Comparison of ENCODE assay signal across 8 mouse cellular contexts in genomic region chr1:161877580-161878142, GRCm38 (mm10). TPM values are rescaled to one million over a fixed set of nuclear protein-coding genes. Genes with fewer than 3 reads are reported as not detected.
DNase-seq lines count a peak whose midpoint lies in the region; ATAC-seq and TF ChIP-seq lines count a peak whose summit lies in the region.

No protein-coding gene starts in this region.

- peak overlapping the region; percentile 67; the same call in 1 of the 2 replicates for H3K27ac ChIP-seq in kidney, postnatal 0 days
- peak overlapping the region; percentile 33 for H3K27ac ChIP-seq in forebrain, embryonic 13.5 days
- peak overlapping the region; percentile 70 for H3K27ac ChIP-seq in liver, embryonic 11.5 days (ENCODE audit: low read depth, low read length)

- TF ChIP-seq CTCF in kidney, postnatal 0 days (IDR thresholded peaks at IDR 0.05; ENCODE audit: low read depth): no peak

- peak; percentile 29 for DNase-seq in kidney, postnatal 0 days (ENCODE audit: low spot score)
- DNase-seq in kidney, postnatal 25 days: no peak
- DNase-seq in WW6 (ENCODE audit: low read depth, low spot score): peak; percentile 20
- no peak for DNase-seq in liver, embryonic 11.5 days (ENCODE audit: low spot score)
- DNase-seq in thymus, postnatal 25 days: peak; percentile 10
- DNase-seq in embryo, embryonic 10.5 days (ENCODE audit: low spot score): no peak
- no peak for DNase-seq in right cerebral cortex, postnatal 36 days (ENCODE audit: low spot score in 2 of 2)

- H3K36me3 ChIP-seq in kidney, postnatal 0 days (ENCODE audit: insufficient read depth, low read length): no peaks in the 10 kb centered on the region
- no peaks in the 10 kb centered on the region for H3K36me3 ChIP-seq in forebrain, embryonic 13.5 days (ENCODE audit: poor library complexity, severe bottlenecking)
- H3K36me3 ChIP-seq in liver, embryonic 11.5 days (ENCODE audit: control insufficient read depth, insufficient read depth, low read length): no peaks in the 10 kb centered on the region

- H3K4me3 ChIP-seq in kidney, postnatal 0 days (replicated peaks; ENCODE audit: low read depth, low read length): peak overlapping the region; percentile 87
- peak overlapping the region; percentile 86 for H3K4me3 ChIP-seq in forebrain, embryonic 13.5 days
- peak overlapping the region; percentile 87 for H3K4me3 ChIP-seq in liver, embryonic 11.5 days (ENCODE audit: low read depth, low read length)

- H3K27me3 ChIP-seq in kidney, postnatal 0 days (ENCODE audit: insufficient read depth, low read length): no peaks in the 10 kb centered on the region
- H3K27me3 ChIP-seq in forebrain, embryonic 13.5 days: no peaks in the 10 kb centered on the region
- no peaks in the 10 kb centered on the region for H3K27me3 ChIP-seq in liver, embryonic 11.5 days (replicated peaks; ENCODE audit: control insufficient read depth, insufficient read depth, low read length)

- H3K9me3 ChIP-seq in kidney, postnatal 0 days (replicated peaks; ENCODE audit: low read length): no peaks in the 10 kb centered on the region
- no peaks in the 10 kb centered on the region for H3K9me3 ChIP-seq in forebrain, embryonic 13.5 days (replicated peaks)
- H3K9me3 ChIP-seq in liver, embryonic 11.5 days (ENCODE audit: control insufficient read depth, low read length): no peaks in the 10 kb centered on the region

- H3K4me2 ChIP-seq in kidney, postnatal 0 days (ENCODE audit: low read length): peak overlapping the region; percentile 60
- H3K4me2 ChIP-seq in forebrain, embryonic 13.5 days: peak overlapping the region; percentile 82
- peak overlapping the region; percentile 83 for H3K4me2 ChIP-seq in liver, embryonic 11.5 days

- 0 out of 2 replicates have a peak overlapping the region, but pooled peaks have one; percentile 36 for H3K9ac ChIP-seq in kidney, postnatal 0 days (ENCODE audit: low read depth, low read length)
- peak overlapping the region; percentile 50 for H3K9ac ChIP-seq in forebrain, embryonic 13.5 days
- peak overlapping the region; percentile 70 for H3K9ac ChIP-seq in liver, embryonic 11.5 days (ENCODE audit: low read depth, low read length)

- H3K4me1 ChIP-seq in kidney, postnatal 0 days (replicated peaks; ENCODE audit: insufficient read depth, low read length): no peaks in the 10 kb centered on the region
- peaks cover 28% of the 10 kb centered on the region for H3K4me1 ChIP-seq in forebrain, embryonic 13.5 days
- H3K4me1 ChIP-seq in liver, embryonic 11.5 days (replicated peaks; ENCODE audit: control insufficient read depth, insufficient read depth, low read length): peaks cover 13% of the 10 kb centered on the region

- ATAC-seq in kidney, postnatal 0 days (replicated peaks; ENCODE audit: low FRiP score, low read depth): no peak
- no peak for ATAC-seq in forebrain, embryonic 13.5 days
- ATAC-seq in liver, embryonic 11.5 days (replicated peaks; ENCODE audit: low FRiP score): no peak

- 11% methylated on average over 5 of the region's 5 CpGs for WGBS in kidney, postnatal 0 days
- WGBS in forebrain, embryonic 13.5 days: 14% methylated on average over 5 of the region's 5 CpGs
- 28% methylated on average over 5 of the region's 5 CpGs for WGBS in liver, embryonic 11.5 days

RNA-seq across cellular contexts. Expression of gene Suco, which starts 1.2 kb away (rescaled TPM):
- 22.0 and 23.6 TPM in 2 replicates for polyA plus RNA-seq in kidney, postnatal 0 days (2015; fragmentation: Nextera tagmentation; extraction: Ambion mirVana)
- polyA plus RNA-seq in forebrain, embryonic 13.5 days (2015; fragmentation: Nextera tagmentation; extraction: Ambion mirVana): 22.2 and 33.2 TPM in 2 replicates
- polyA plus RNA-seq in liver, embryonic 11.5 days (2014; fragmentation: Nextera tagmentation; extraction: Ambion mirVana): 16.7 and 22.3 TPM in 2 replicates

Comparison
In these comparisons a context has a peak if more than half of its experiments do, and no peak if none do; other contexts are left out.
1. DNase-seq: peak in kidney, postnatal 0 days (single experiment), WW6 (single experiment) and thymus, postnatal 25 days (single experiment); none in kidney, postnatal 25 days (0 of 2), liver, embryonic 11.5 days (single experiment), embryo, embryonic 10.5 days (single experiment) and right cerebral cortex, postnatal 36 days (0 of 2).
2. Peak in every context shown above with its lines, with median percentiles within 50 percentile points of each other: H3K27ac ChIP-seq, H3K4me2 ChIP-seq, H3K4me3 ChIP-seq and H3K9ac ChIP-seq.